In the genomic region with DNA sequence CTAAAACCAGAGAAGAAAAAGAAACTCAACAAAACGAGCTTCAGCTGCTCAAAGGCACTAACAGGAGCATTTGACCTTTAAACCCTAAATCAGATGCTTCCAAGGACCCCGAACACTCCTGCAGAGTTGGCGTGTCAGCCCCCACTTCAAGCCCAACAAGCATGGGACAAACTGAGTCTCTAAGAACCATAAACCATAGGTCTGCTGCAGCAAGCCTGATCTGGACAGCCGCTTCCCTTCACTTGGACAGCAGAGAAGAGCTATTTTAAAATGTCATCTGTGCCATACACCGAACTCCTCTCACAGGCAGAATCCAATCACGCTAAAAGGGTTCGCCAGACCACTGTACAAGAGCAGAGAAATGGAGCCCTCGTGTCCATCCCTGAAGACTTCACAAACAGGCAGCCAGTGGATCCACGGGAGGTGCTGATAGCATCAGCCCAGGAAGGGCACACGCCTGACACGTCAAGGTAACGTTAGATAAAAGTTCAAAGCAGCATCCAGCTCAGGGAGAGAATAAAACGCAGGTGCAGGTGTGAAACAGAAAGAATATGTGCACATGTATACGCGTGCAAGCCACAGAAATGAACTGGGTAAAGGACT, we compare ENCODE assay signal across 10 mouse cellular contexts. TPM values are rescaled to one million over a fixed set of nuclear protein-coding genes. Genes with fewer than 3 reads are reported as not detected.
DNase-seq lines count a peak whose midpoint lies in the region; ATAC-seq and TF ChIP-seq lines count a peak whose summit lies in the region.
"Had no signal": no experiment of that assay in that cellular context is flagged by ENCODE, and none has a peak within 500 bp of the region (broad histone marks: within the 10 kb centered on the region; RNA-seq: fewer than 3 reads in every experiment).

No protein-coding gene starts in this region.

- H3K4me1 ChIP-seq in forebrain, embryonic 14.5 days (ENCODE audit: control insufficient read depth, insufficient read depth, low read length): peaks cover 16% of the 10 kb centered on the region
- peaks cover 13% of the 10 kb centered on the region; the same call in 1 of the 2 replicates for H3K4me1 ChIP-seq in forebrain, postnatal 0 days (ENCODE audit: insufficient read depth)
- peaks cover 35% of the 10 kb centered on the region for H3K4me1 ChIP-seq in liver, embryonic 16.5 days (ENCODE audit: control insufficient read depth, low read depth, low read length)
- peaks cover 21% of the 10 kb centered on the region for H3K4me1 ChIP-seq in hindbrain, embryonic 16.5 days (ENCODE audit: control insufficient read depth, insufficient read depth, low read depth, low read length)

- ATAC-seq in forebrain, embryonic 14.5 days: no peak
- no peak for ATAC-seq in forebrain, postnatal 0 days
- ATAC-seq in liver, embryonic 16.5 days (ENCODE audit: low read depth): no peak
- ATAC-seq in hindbrain, embryonic 16.5 days: no peak
- ATAC-seq: hindbrain, postnatal 0 days; lung, postnatal 0 days had no signal

- no peak overlapping the region for H3K27ac ChIP-seq in forebrain, embryonic 14.5 days (ENCODE audit: low read depth, low read length)
- no peak overlapping the region for H3K27ac ChIP-seq in forebrain, postnatal 0 days (ENCODE audit: low read depth, low read length)
- peak overlapping the region; percentile 57; the same call in 1 of the 2 replicates for H3K27ac ChIP-seq in layer of hippocampus, adult 2 months
- H3K27ac ChIP-seq in liver, embryonic 16.5 days (ENCODE audit: low read length): peak overlapping the region; percentile 19
- no peak overlapping the region for H3K27ac ChIP-seq in hindbrain, embryonic 16.5 days (ENCODE audit: low read depth, low read length)
- H3K27ac ChIP-seq: hindbrain, postnatal 0 days had no signal

- no peak overlapping the region for H3K4me2 ChIP-seq in forebrain, embryonic 14.5 days (ENCODE audit: low read length)
- no peak overlapping the region for H3K4me2 ChIP-seq in forebrain, postnatal 0 days (ENCODE audit: low read depth)
- H3K4me2 ChIP-seq in liver, embryonic 16.5 days (ENCODE audit: low read depth, low read length): peak overlapping the region; percentile 57
- no peak overlapping the region for H3K4me2 ChIP-seq in hindbrain, embryonic 16.5 days (ENCODE audit: low read length)

- no peaks in the 10 kb centered on the region for H3K27me3 ChIP-seq in forebrain, embryonic 14.5 days (replicated peaks; ENCODE audit: control insufficient read depth, insufficient read depth, low read length)
- H3K27me3 ChIP-seq in forebrain, postnatal 0 days (ENCODE audit: insufficient read depth, low read length): no peaks in the 10 kb centered on the region
- no peaks in the 10 kb centered on the region for H3K27me3 ChIP-seq in liver, embryonic 16.5 days (ENCODE audit: control insufficient read depth, insufficient read depth, low read depth, low read length)
- no peaks in the 10 kb centered on the region for H3K27me3 ChIP-seq in hindbrain, embryonic 16.5 days (replicated peaks; ENCODE audit: control insufficient read depth, insufficient read depth, low read length)

- no peaks in the 10 kb centered on the region for H3K9me3 ChIP-seq in forebrain, embryonic 14.5 days (replicated peaks; ENCODE audit: control insufficient read depth, low read length)
- no peaks in the 10 kb centered on the region for H3K9me3 ChIP-seq in forebrain, postnatal 0 days (ENCODE audit: low read length)
- H3K9me3 ChIP-seq in liver, embryonic 16.5 days (replicated peaks; ENCODE audit: control insufficient read depth, low read length): no peaks in the 10 kb centered on the region
- H3K9me3 ChIP-seq in hindbrain, embryonic 16.5 days (ENCODE audit: control insufficient read depth, low read length): no peaks in the 10 kb centered on the region

- no peak overlapping the region for H3K4me3 ChIP-seq in forebrain, embryonic 14.5 days (ENCODE audit: low read depth, low read length)
- no peak overlapping the region for H3K4me3 ChIP-seq in forebrain, postnatal 0 days (ENCODE audit: low read depth, low read length)
- H3K4me3 ChIP-seq in layer of hippocampus, adult 2 months: no peak overlapping the region
- peak overlapping the region; percentile 40; the same call in 1 of the 2 replicates for H3K4me3 ChIP-seq in liver, embryonic 16.5 days (ENCODE audit: low read depth, low read length)
- no peak overlapping the region for H3K4me3 ChIP-seq in hindbrain, embryonic 16.5 days (ENCODE audit: low read length)

- H3K36me3 ChIP-seq in forebrain, embryonic 14.5 days (ENCODE audit: control insufficient read depth, insufficient read depth, low read length): peaks cover 5% of the 10 kb centered on the region; the same call in 1 of the 2 replicates
- peaks cover under 1% of the 10 kb centered on the region for H3K36me3 ChIP-seq in forebrain, postnatal 0 days (ENCODE audit: insufficient read depth)
- H3K36me3 ChIP-seq in liver, embryonic 16.5 days (ENCODE audit: control insufficient read depth, insufficient read depth): peaks cover 2% of the 10 kb centered on the region
- no peaks in the 10 kb centered on the region for H3K36me3 ChIP-seq in hindbrain, embryonic 16.5 days (ENCODE audit: control insufficient read depth, insufficient read depth, low read length)

- no peak for DNase-seq in forebrain, embryonic 14.5 days (ENCODE audit: low spot score)
- DNase-seq in forebrain, postnatal 0 days: no peak
- DNase-seq in layer of hippocampus, adult 2 months (ENCODE audit: low spot score in 2 of 2): no peak
- no peak for DNase-seq in layer of hippocampus, adult 8-10 months (ENCODE audit: low spot score in 2 of 2)
- DNase-seq in brain, adult 2 months (ENCODE audit: low read depth, low spot score): peak; percentile 26
- no peak for DNase-seq in right cerebral cortex, postnatal 25 days

- 74% methylated on average over 15 of the region's 15 CpGs for WGBS in forebrain, embryonic 14.5 days
- 68% methylated on average over 15 of the region's 15 CpGs for WGBS in forebrain, postnatal 0 days
- WGBS in liver, embryonic 16.5 days (ENCODE audit: insufficient replicate concordance): 43% methylated on average over 15 of the region's 15 CpGs
- WGBS in hindbrain, embryonic 16.5 days: 66% methylated on average over 15 of the region's 15 CpGs

- 0 out of 2 replicates have a peak overlapping the region, but pooled peaks have one; percentile 5 for H3K9ac ChIP-seq in forebrain, embryonic 14.5 days (ENCODE audit: low read length)
- H3K9ac ChIP-seq in forebrain, postnatal 0 days: no peak overlapping the region
- 0 out of 2 replicates have a peak overlapping the region, but pooled peaks have one; percentile 2 for H3K9ac ChIP-seq in liver, embryonic 16.5 days (ENCODE audit: low read depth, low read length)
- H3K9ac ChIP-seq in hindbrain, embryonic 16.5 days (ENCODE audit: low read depth, low read length): no peak overlapping the region

- no peak for TF ChIP-seq CTCF in forebrain, postnatal 0 days (IDR thresholded peaks at IDR 0.05; ENCODE audit: low read depth)
- no peak for TF ChIP-seq CTCF in layer of hippocampus, adult 2 months (conservative IDR thresholded peaks at IDR 0.05)

RNA-seq across cellular contexts. Expression of a gene that starts 3.3 kb away (rescaled TPM):
- polyA plus RNA-seq in forebrain, embryonic 14.5 days (2014; fragmentation: Nextera tagmentation; extraction: Ambion mirVana): 55.8 and 60.2 TPM in 2 replicates
- total RNA-seq in forebrain, postnatal 0 days (2014; rRNA removed): 163 and 217 TPM in 2 replicates
- 82.8 and 90.2 TPM in 2 replicates for polyA plus RNA-seq in forebrain, postnatal 0 days (2015; fragmentation: Nextera tagmentation; extraction: Ambion mirVana)
- 100 to 1,000 TPM; 122 to 128 TPM for total RNA-seq in layer of hippocampus, adult 2 months (2021)
- 100 to 1,000 TPM; 126 to 136 (median 132) TPM for total RNA-seq in layer of hippocampus, adult 8-10 months (2022)
- polyA plus RNA-seq in liver, embryonic 16.5 days (2015; fragmentation: Nextera tagmentation; extraction: Ambion mirVana): 31.5 and 38.6 TPM in 2 replicates
- polyA plus RNA-seq in hindbrain, embryonic 16.5 days (2015; fragmentation: Nextera tagmentation; extraction: Ambion mirVana): 57.4 and 71.5 TPM in 2 replicates

RNA-seq across cellular contexts. Expression of a gene that starts 27.5 kb away (rescaled TPM):
- 165 and 171 TPM in 2 replicates for polyA plus RNA-seq in forebrain, embryonic 14.5 days (2014; fragmentation: Nextera tagmentation; extraction: Ambion mirVana)
- 107 and 110 TPM in 2 replicates for total RNA-seq in forebrain, postnatal 0 days (2014; rRNA removed)
- polyA plus RNA-seq in forebrain, postnatal 0 days (2015; fragmentation: Nextera tagmentation; extraction: Ambion mirVana): 104 and 131 TPM in 2 replicates
- total RNA-seq in layer of hippocampus, adult 2 months (2021): 10 to 100 TPM; 53.3 to 56.6 TPM
- 10 to 100 TPM; 43.9 to 57.1 (median 49.1) TPM for total RNA-seq in layer of hippocampus, adult 8-10 months (2022)
- polyA plus RNA-seq in liver, embryonic 16.5 days (2015; fragmentation: Nextera tagmentation; extraction: Ambion mirVana): 73.7 and 81.3 TPM in 2 replicates
- 77.1 and 78.7 TPM in 2 replicates for polyA plus RNA-seq in hindbrain, embryonic 16.5 days (2015; fragmentation: Nextera tagmentation; extraction: Ambion mirVana)

RNA-seq across cellular contexts. Expression of a gene that starts 27.7 kb away (rescaled TPM):
- polyA plus RNA-seq in forebrain, embryonic 14.5 days (2014; fragmentation: Nextera tagmentation; extraction: Ambion mirVana): 9.8 and 13.4 TPM in 2 replicates
- 15.4 and 17.9 TPM in 2 replicates for total RNA-seq in forebrain, postnatal 0 days (2014; rRNA removed)
- polyA plus RNA-seq in forebrain, postnatal 0 days (2015; fragmentation: Nextera tagmentation; extraction: Ambion mirVana): 5.3 and 8.2 TPM in 2 replicates
- total RNA-seq in layer of hippocampus, adult 2 months (2021): 100 to 1,000 TPM; 108 to 110 TPM
- total RNA-seq in layer of hippocampus, adult 8-10 months (2022): 100 to 1,000 TPM in 2 of 4 experiments, 10 to 100 TPM in 2; 87.9 to 136 (median 117) TPM
- polyA plus RNA-seq in liver, embryonic 16.5 days (2015; fragmentation: Nextera tagmentation; extraction: Ambion mirVana): 4.4 and 5.5 TPM in 2 replicates
- polyA plus RNA-seq in hindbrain, embryonic 16.5 days (2015; fragmentation: Nextera tagmentation; extraction: Ambion mirVana): 15.8 and 16.2 TPM in 2 replicates

Comparison
In these comparisons a context has a peak if more than half of its experiments do, and no peak if none do; other contexts are left out.
1. H3K9ac ChIP-seq: peak in forebrain, embryonic 14.5 days (single experiment) and liver, embryonic 16.5 days (single experiment); none in forebrain, postnatal 0 days (single experiment) and hindbrain, embryonic 16.5 days (single experiment).
2. H3K27ac ChIP-seq: peak in layer of hippocampus, adult 2 months (single experiment) and liver, embryonic 16.5 days (single experiment); none in forebrain, embryonic 14.5 days (single experiment), forebrain, postnatal 0 days (single experiment) and hindbrain, embryonic 16.5 days (single experiment).